Comparison of ENCODE assay signal across 8 mouse cellular contexts in the genomic region with DNA sequence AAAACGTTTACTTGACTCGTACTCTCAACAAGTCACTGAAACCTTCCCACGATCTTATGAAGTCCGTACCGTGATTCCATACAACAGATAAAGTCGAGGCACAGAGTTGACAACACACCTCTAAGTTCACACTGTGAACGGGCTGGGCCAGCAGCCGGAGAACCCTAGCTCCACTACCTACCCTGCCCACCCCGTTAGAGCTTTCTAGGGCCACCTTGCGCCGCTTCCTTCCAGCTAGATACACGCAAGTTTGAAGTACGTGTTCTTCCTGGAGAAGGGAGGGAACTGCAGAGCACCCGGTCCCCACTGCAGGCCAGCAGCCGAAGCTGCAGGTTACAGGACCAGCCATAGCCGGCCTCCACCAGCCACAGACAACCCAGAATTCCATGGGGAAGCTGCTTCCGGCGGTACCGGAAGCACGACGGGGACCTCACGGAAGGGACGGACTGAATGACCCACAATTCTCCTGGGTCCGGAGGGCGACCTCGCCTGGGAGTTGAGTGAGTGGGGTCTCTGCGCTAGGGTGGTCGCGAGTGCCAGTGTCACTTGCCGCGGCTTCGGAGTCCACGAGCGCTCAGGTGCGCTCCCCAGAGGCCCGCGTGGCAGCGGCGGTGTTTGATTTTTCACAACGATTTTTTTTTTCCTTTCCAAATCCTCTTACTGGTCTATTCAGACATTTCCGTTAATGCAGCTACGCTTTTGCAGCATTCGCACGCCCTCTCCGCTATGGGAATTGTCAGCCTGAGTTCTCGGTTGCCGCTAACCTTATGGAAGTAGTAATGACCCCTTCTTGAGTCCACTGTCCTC. TPM values are rescaled to one million over a fixed set of nuclear protein-coding genes. Genes with fewer than 3 reads are reported as not detected.
DNase-seq lines count a peak whose midpoint lies in the region; ATAC-seq lines count a peak whose summit lies in the region.

A gene (plus strand): TSS at position 421 of the 807 bp plus-strand sequence.

- peak within 1 kb of the TSS; percentile 65 for H3K4me2 ChIP-seq in intestine, embryonic 16.5 days (ENCODE audit: low read depth, low read length)

- H3K4me3 ChIP-seq in embryonic facial prominence, embryonic 10.5 days = peak within 1 kb of the TSS; percentile 79
- H3K4me3 ChIP-seq in intestine, embryonic 16.5 days (ENCODE audit: low read length) = peak within 1 kb of the TSS; percentile 79

- no peaks in the 10 kb centered on the region for H3K27me3 ChIP-seq in embryonic facial prominence, embryonic 10.5 days (replicated peaks; ENCODE audit: low read depth, poor library complexity, severe bottlenecking)
- no peaks in the 10 kb centered on the region for H3K27me3 ChIP-seq in intestine, embryonic 16.5 days (replicated peaks; ENCODE audit: control insufficient read depth, insufficient read depth, low read length)

- H3K27ac ChIP-seq in embryonic facial prominence, embryonic 10.5 days (replicated peaks) = peak within 1 kb of the TSS; percentile 92
- peak within 1 kb of the TSS; percentile 85 for H3K27ac ChIP-seq in intestine, embryonic 16.5 days (ENCODE audit: low read length)

- ATAC-seq in intestine, embryonic 16.5 days = peak; percentile 99

- peaks cover 10% of the 10 kb centered on the region for H3K4me1 ChIP-seq in embryonic facial prominence, embryonic 10.5 days
- H3K4me1 ChIP-seq in intestine, embryonic 16.5 days (ENCODE audit: control insufficient read depth, insufficient read depth, low read length) = peaks cover 6% of the 10 kb centered on the region

- 3% methylated on average over 47 of the region's 47 CpGs for WGBS in embryonic facial prominence, embryonic 10.5 days
- WGBS in intestine, embryonic 16.5 days = 2% methylated on average over 47 of the region's 47 CpGs

- H3K36me3 ChIP-seq in embryonic facial prominence, embryonic 10.5 days (replicated peaks) = peaks cover 15% of the 10 kb centered on the region
- no peaks in the 10 kb centered on the region for H3K36me3 ChIP-seq in intestine, embryonic 16.5 days (ENCODE audit: control insufficient read depth, insufficient read depth, low read length)

- intact Hi-C loops in left cerebral cortex, postnatal 25 days (cut with DNase I) = loop anchor here (5.0 kb wide), 2 partner anchors 154 to 259 kb away; a partner anchor contains a TSS

- H3K9me3 ChIP-seq in embryonic facial prominence, embryonic 10.5 days = no peaks in the 10 kb centered on the region
- H3K9me3 ChIP-seq in intestine, embryonic 16.5 days (ENCODE audit: control insufficient read depth, low read length) = no peaks in the 10 kb centered on the region

- peak; percentile 68 for DNase-seq in adrenal gland, adult 8-10 months
- peak; percentile 89 for DNase-seq in embryonic facial prominence, embryonic 10.5 days (ENCODE audit: low spot score)
- peak; percentile 26 for DNase-seq in gonadal fat pad, adult 2 months (ENCODE audit: low read depth)
- peak; percentile 85 to 87 for DNase-seq in left cerebral cortex, postnatal 25 days (ENCODE audit: low spot score in 2 of 2)
- peak; percentile 88 for DNase-seq in mesoderm, embryonic 11.5 days (ENCODE audit: low read depth, low spot score)
- DNase-seq in right cerebral cortex, postnatal 25 days = peak; percentile 82
- DNase-seq in urinary bladder, postnatal 36 days (ENCODE audit: low spot score in 2 of 2) = peak; percentile 66 to 73

- H3K9ac ChIP-seq in intestine, embryonic 16.5 days (ENCODE audit: low read depth, low read length) = peak within 1 kb of the TSS; percentile 82

RNA-seq across cellular contexts. Expression of the gene that starts here (rescaled TPM):
- total RNA-seq in adrenal gland, adult 8-10 months (2022) = 10 to 100 TPM; 37.4 to 44.0 (median 39.4) TPM
- 45.8 and 49.5 TPM in 2 replicates for polyA plus RNA-seq in embryonic facial prominence, embryonic 10.5 days (2016; fragmentation: Nextera tagmentation; extraction: Ambion mirVana)
- 11.1 and 12.3 TPM in 2 replicates for polyA plus RNA-seq in gonadal fat pad, adult 2 months (2012; rRNA removed)
- 45.7 and 47.4 TPM in 2 replicates for polyA plus RNA-seq in intestine, embryonic 16.5 days (2015; fragmentation: Nextera tagmentation; extraction: Ambion mirVana)
- total RNA-seq in left cerebral cortex, postnatal 25 days (2021) = 10 to 100 TPM; 28.7 to 34.3 TPM

Comparison
In these comparisons a context has a peak if more than half of its experiments do, and no peak if none do; other contexts are left out.
1. Peak in every context shown above with its lines: DNase-seq, ATAC-seq, H3K4me3 ChIP-seq and H3K27ac ChIP-seq.
2. DNase-seq: peak in every context shown above with its lines; median percentile 89 in embryonic facial prominence, embryonic 10.5 days; 88 in mesoderm, embryonic 11.5 days; 86 in left cerebral cortex, postnatal 25 days; 82 in right cerebral cortex, postnatal 25 days; 70 in urinary bladder, postnatal 36 days; 68 in adrenal gland, adult 8-10 months; 26 in gonadal fat pad, adult 2 months.